Mouse (Mus musculus) thymus, adult 2 months (tissue): ENCODE results near the gene Ccdc169.

Experiments used
- CTCF ChIP-seq: fragments of 200-500 bp; IDR thresholded peaks from 2 replicates; pipeline ENCODE4 v1.5.1; 2012; ENCODE audit warnings: mild to moderate bottlenecking, control low read depth, low read length, moderate library complexity, borderline replicate concordance; ENCODE audit not compliant: control insufficient read depth, poor library complexity, insufficient read depth; ENCODE audit errors: extremely low read depth
- POLR2A ChIP-seq: fragments of 200-500 bp; IDR thresholded peaks from 2 replicates; pipeline ENCODE4 v1.6.1; 2012; ENCODE audit warnings: mild to moderate bottlenecking, low read length, control low read depth, moderate library complexity; ENCODE audit not compliant: control insufficient read depth, poor library complexity, insufficient read depth; ENCODE audit errors: extremely low read depth

GRCm38 (mm10) chr3:55213785-55214184 lies 76.6 kb downstream of the Ccdc169 start:
- no peak for TF ChIP-seq CTCF
- TF ChIP-seq POLR2A = no peak
